ENCODE assay signal across 24 mouse cellular contexts in genomic region chr2:77877156-77877855, GRCm38 (mm10). TPM values are rescaled to one million over a fixed set of nuclear protein-coding genes. Genes with fewer than 3 reads are reported as not detected.
"Had no signal": no experiment of that assay in that cellular context is flagged by ENCODE, and none has a peak within 500 bp of the region (broad histone marks: within the 10 kb centered on the region; RNA-seq: fewer than 3 reads in every experiment).

No protein-coding gene starts in this region.

- DNase-seq: gastrocnemius, postnatal 14 days; gastrocnemius, postnatal 36 days; heart, adult 18-20 months; heart, postnatal 10 days; kidney, adult 11 months; kidney, adult 2 months; kidney, adult 9 months; kidney, postnatal 14 days; kidney, postnatal 36 days; layer of hippocampus, adult 9-11 months; left cerebral cortex, postnatal 4 days had no signal

- H3K27me3 ChIP-seq: heart, embryonic 12.5 days; hindbrain, embryonic 13.5 days; hindbrain, embryonic 15.5 days; kidney, embryonic 15.5 days; limb, embryonic 13.5 days; limb, embryonic 15.5 days; liver, embryonic 12.5 days had no signal

- H3K4me2 ChIP-seq: heart, embryonic 12.5 days; hindbrain, embryonic 13.5 days; hindbrain, embryonic 15.5 days; kidney, embryonic 15.5 days; limb, embryonic 13.5 days; limb, embryonic 15.5 days; liver, embryonic 12.5 days had no signal

- H3K36me3 ChIP-seq: heart, embryonic 10.5 days; heart, embryonic 12.5 days; hindbrain, embryonic 13.5 days; hindbrain, embryonic 15.5 days; kidney, embryonic 15.5 days; limb, embryonic 13.5 days; limb, embryonic 15.5 days; liver, embryonic 12.5 days had no signal

- H3K9me3 ChIP-seq: heart, embryonic 10.5 days; heart, embryonic 12.5 days; hindbrain, embryonic 13.5 days; hindbrain, embryonic 15.5 days; kidney, embryonic 15.5 days; limb, embryonic 13.5 days; limb, embryonic 15.5 days; liver, embryonic 12.5 days had no signal

- H3K4me3 ChIP-seq: heart, embryonic 10.5 days; heart, embryonic 12.5 days; hindbrain, embryonic 13.5 days; hindbrain, embryonic 15.5 days; kidney, embryonic 15.5 days; limb, embryonic 13.5 days; limb, embryonic 15.5 days; liver, embryonic 12.5 days had no signal

- H3K27ac ChIP-seq: heart, embryonic 10.5 days; hindbrain, embryonic 13.5 days; hindbrain, embryonic 15.5 days; hindbrain, postnatal 0 days; kidney, embryonic 15.5 days; kidney, postnatal 0 days; limb, embryonic 13.5 days; limb, embryonic 15.5 days; liver, embryonic 12.5 days; liver, embryonic 14.5 days had no signal

- H3K9ac ChIP-seq: heart, embryonic 12.5 days; hindbrain, embryonic 13.5 days; hindbrain, embryonic 15.5 days; kidney, embryonic 15.5 days; limb, embryonic 13.5 days; limb, embryonic 15.5 days; liver, embryonic 12.5 days; liver, embryonic 14.5 days had no signal

- H3K4me1 ChIP-seq: heart, embryonic 10.5 days; heart, embryonic 12.5 days; hindbrain, embryonic 13.5 days; hindbrain, embryonic 15.5 days; kidney, embryonic 15.5 days; limb, embryonic 13.5 days; limb, embryonic 15.5 days; liver, embryonic 12.5 days had no signal

- ATAC-seq: hindbrain, postnatal 0 days; intestine, embryonic 16.5 days; liver, embryonic 12.5 days had no signal

RNA-seq across cellular contexts. Expression of gene Zfp385b, which starts 57.9 kb away (rescaled TPM):
- total RNA-seq: hematopoietic stem cell, adult 5-6 weeks had no signal
